Mouse (Mus musculus) left cerebral cortex, postnatal 10 days (tissue): Measurements from ENCODE around the gene Hdac1. TPM values are rescaled to one million over a fixed set of nuclear protein-coding genes. Genes with fewer than 3 reads are reported as not detected.

Experiments used
- DNase-seq, 2 experiments: peaks; one replicate each; pipeline ENCODE4 v3.0.0; 2021 to 2022; ENCODE audit warnings: low spot score in 2 of 2, mixed read lengths in 1 of 2; ENCODE audit errors: extremely low spot score in 1 of 2
- intact Hi-C: fragments of 180-260 bp; cut with DNase I; formaldehyde crosslinking; loops from one replicate; pipeline ENCODE4 v1.15.1; 2025
- microRNA-seq: library from miRNA; unstranded; fragments of <30 nt; microRNA quantifications from one replicate; pipeline ENCODE4 v1.2.0, GENCODE M21; 2022
- total RNA-seq, 2 experiments: library from RNA; stranded (reverse); gene quantifications; 2 replicates each; pipeline ENCODE4 v1.2.3; 2021

Hdac1 gene
- total RNA-seq, 2 experiments from 2014 or later, result 29.4 to 33.0 TPM

- DNase-seq, result peak; percentile 60 to 91
These were observed 46.6 kb downstream of the Hdac1 start for GRCm38 (mm10) chr4:129495672-129496562.

GRCm38 (mm10) chr4:129494681-129495080 is 47.8 kb downstream of the Hdac1 start:
- intact Hi-C loops, result loop anchor here (5.0 kb wide), 1 partner anchor 113 kb away; no protein-coding TSS in a partner anchor
- DNase-seq, result no peak

More at GRCm38 (mm10) chr4:129495672-129496562, 46.6 kb downstream of the Hdac1 start:
- intact Hi-C loops, result loop anchor here (5.0 kb wide), 1 partner anchor 111 kb away; no protein-coding TSS in a partner anchor

GRCm38 (mm10) chr4:129490972-129491880 is 51.3 kb downstream of the Hdac1 start, which contains the start of the genes Tssk3 and Fam229a:
TSS of gene Tssk3 (minus strand) at chr4:129491022.
TSS of gene Fam229a (plus strand) at chr4:129491190.
- peak in 1 of 2 experiments; percentile 66 for DNase-seq

GRCm38 (mm10) chr4:129481090-129481489 is 61.4 kb downstream of the Hdac1 start:
- intact Hi-C loops, result no loop called here
- no peak for DNase-seq

More at GRCm38 (mm10) chr4:129490972-129491880, 51.3 kb downstream of the Hdac1 start, which contains the start of the genes Tssk3 and Fam229a:
- intact Hi-C loops, result no loop called here

- intact Hi-C loops, result no loop called here
- no peak for DNase-seq
These were observed 62.6 kb downstream of the Hdac1 start for GRCm38 (mm10) chr4:129479863-129480262.

GRCm38 (mm10) chr4:129476047-129476446 is 66.5 kb downstream of the Hdac1 start:
- no peak for DNase-seq

More at GRCm38 (mm10) chr4:129476047-129476446, 66.5 kb downstream of the Hdac1 start:
- intact Hi-C loops, result no loop called here

Small RNA genes within 50 kb of the gene (microRNA-seq; reads per million reads assigned to microRNA genes)
- not detected for gene Mir8119

Other genes with a start within 250 kb of the Hdac1 start
- 100 to 1,000 TPM; 124 to 134 TPM for gene Rbbp4, start 207.3 kb downstream of the Hdac1 start, total RNA-seq
- gene Zbtb8os, start 207.0 kb downstream of the Hdac1 start, total RNA-seq, result 10 to 100 TPM; 18.9 to 24.7 TPM
- 1 to 10 TPM; 7.6 to 8.5 TPM for gene Zbtb8a, start 164.6 kb downstream of the Hdac1 start, total RNA-seq
- 1 to 10 TPM; 4.6 to 4.7 TPM for gene Zbtb8b, start 101.9 kb downstream of the Hdac1 start, total RNA-seq
- 10 to 100 TPM; 40.8 to 46.6 TPM for gene Bsdc1, start 81.1 kb downstream of the Hdac1 start, total RNA-seq
- 1 to 10 TPM in 1 of 2 experiments, under 1 TPM in 1; 0.36 to 1.1 TPM for gene Tssk3, start 51.7 kb downstream of the Hdac1 start, total RNA-seq
- 1 to 10 TPM in 1 of 2 experiments, not detected in 1; 1.8 TPM for gene Fam229a, start 51.5 kb downstream of the Hdac1 start, total RNA-seq
- 100 to 1,000 TPM; 884 to 935 TPM for gene Marcksl1, start 29.1 kb downstream of the Hdac1 start, total RNA-seq
- gene Lck, start 30.9 kb upstream of the Hdac1 start, total RNA-seq, result 10 to 100 TPM in 1 of 2 experiments, 1 to 10 TPM in 1; 9.5 to 10.8 TPM
- gene Fam167b, start 35.8 kb upstream of the Hdac1 start, total RNA-seq, result under 1 TPM in 1 of 2 experiments, not detected in 1; 0.67 TPM
- 100 to 1,000 TPM; 141 to 151 TPM for gene Eif3i, start 57.9 kb upstream of the Hdac1 start, total RNA-seq
- gene Tmem234, start 58.0 kb upstream of the Hdac1 start, total RNA-seq, result 100 to 1,000 TPM; 110 TPM
- gene Dcdc2b, start 71.5 kb upstream of the Hdac1 start, total RNA-seq, result 1 to 10 TPM; 3.0 to 3.2 TPM
- 10 to 100 TPM; 29.3 to 31.5 TPM for gene Iqcc, start 76.4 kb upstream of the Hdac1 start, total RNA-seq
- gene Ccdc28b, start 81.2 kb upstream of the Hdac1 start, total RNA-seq, result 100 to 1,000 TPM; 123 to 130 TPM
- gene Txlna, start 98.4 kb upstream of the Hdac1 start, total RNA-seq, result 10 to 100 TPM; 33.7 to 39.4 TPM
- 10 to 100 TPM; 91.3 to 91.4 TPM for gene Kpna6, start 130.1 kb upstream of the Hdac1 start, total RNA-seq
- 10 to 100 TPM; 13.3 to 16.3 TPM for gene Tmem39b, start 154.1 kb upstream of the Hdac1 start, total RNA-seq
- gene Khdrbs1, start 199.6 kb upstream of the Hdac1 start, total RNA-seq, result 100 to 1,000 TPM; 105 to 108 TPM